Mouse (Mus musculus) spleen, adult 12 weeks (tissue): ENCODE results near the gene Gucy2c.

ENCODE experiments used
- DNase-seq: peaks from one replicate; pipeline ENCODE4 v3.0.0; 2022; ENCODE audit warnings: low spot score

Gucy2c gene

GRCm38 (mm10) chr6:136781377-136781986 is at the start of gene Gucy2c:
Gucy2c (minus strand) TSS chr6:136781765.
- DNase-seq: no peak

- DNase-seq: no peak
Observed at GRCm38 (mm10) chr6:136828681-136829080, 47.1 kb upstream of the Gucy2c start.

GRCm38 (mm10) chr6:136827881-136828561 is 46.5 kb upstream of the Gucy2c start, which contains the start of gene Wbp11:
Wbp11 (minus strand) TSS chr6:136828233.
- DNase-seq: peak; percentile 90

- no peak for DNase-seq
Observed at GRCm38 (mm10) chr6:136827516-136827880, 45.9 kb upstream of the Gucy2c start, which contains the start of gene BC049715. BC049715 (plus strand) TSS chr6:136827626.

- DNase-seq: no peak
Observed at GRCm38 (mm10) chr6:136827116-136827515, 45.6 kb upstream of the Gucy2c start.

DNA sequence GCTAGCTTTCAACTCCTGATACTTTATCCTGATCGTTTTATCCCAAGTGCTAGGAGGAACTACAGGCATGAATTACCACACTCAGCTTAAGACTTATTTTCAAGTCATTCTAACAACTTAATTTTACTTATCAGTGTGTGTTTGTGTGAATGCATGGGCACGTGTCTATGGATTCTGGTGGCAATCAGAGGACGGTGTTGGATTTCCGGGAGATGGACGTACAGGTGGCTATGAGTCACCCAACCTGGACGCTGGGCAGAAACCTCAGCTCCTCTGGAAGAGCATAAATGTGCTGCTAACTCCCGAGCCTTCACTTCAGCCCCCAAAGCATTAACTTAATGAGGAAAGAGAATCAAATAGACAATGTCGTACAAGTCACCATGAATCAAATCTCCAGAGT is 43.4 kb upstream of the Gucy2c start:
- no peak for DNase-seq

DNA sequence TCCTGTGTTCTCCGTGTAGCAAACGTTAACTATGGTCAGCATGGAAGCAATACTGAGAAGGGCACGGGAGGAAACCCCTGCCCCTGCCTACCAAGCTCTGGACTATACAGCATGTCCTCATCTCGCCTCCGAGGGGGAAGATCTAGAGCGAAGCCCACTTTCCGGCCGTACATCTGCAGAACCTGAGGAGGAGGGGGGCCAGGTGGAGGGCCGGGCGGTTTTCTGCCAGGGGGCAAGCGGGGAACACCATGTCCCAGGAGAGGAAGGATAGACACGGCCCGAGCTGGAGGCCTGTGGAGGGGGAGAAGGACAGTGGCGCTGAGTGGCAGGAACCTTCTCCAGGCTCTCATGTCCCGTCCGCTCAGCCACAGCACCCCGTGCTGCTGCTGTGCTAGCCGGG is 39.5 kb upstream of the Gucy2c start:
- DNase-seq: no peak

GRCm38 (mm10) chr6:136820381-136820780 is 38.8 kb upstream of the Gucy2c start:
- no peak for DNase-seq

DNA sequence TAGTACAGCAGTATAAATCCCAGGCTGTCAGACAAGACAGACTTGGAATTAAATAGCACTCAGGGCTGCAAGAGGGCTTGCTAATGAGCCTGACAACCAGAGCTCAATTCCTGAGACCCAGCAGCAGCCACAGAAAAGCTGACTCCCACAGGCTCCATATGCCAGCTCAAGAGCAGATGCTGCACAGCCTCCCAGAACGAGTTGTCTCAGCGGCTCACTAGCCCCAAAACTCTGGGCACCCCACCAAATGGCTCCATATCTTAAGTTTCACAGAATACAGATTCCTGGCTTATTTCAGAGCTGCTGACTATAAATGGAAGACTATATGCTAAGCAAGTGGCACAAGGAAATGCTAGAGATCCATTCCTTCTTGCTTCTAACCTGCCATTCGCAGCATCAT is 36.0 kb upstream of the Gucy2c start:
- DNase-seq: no peak

DNA sequence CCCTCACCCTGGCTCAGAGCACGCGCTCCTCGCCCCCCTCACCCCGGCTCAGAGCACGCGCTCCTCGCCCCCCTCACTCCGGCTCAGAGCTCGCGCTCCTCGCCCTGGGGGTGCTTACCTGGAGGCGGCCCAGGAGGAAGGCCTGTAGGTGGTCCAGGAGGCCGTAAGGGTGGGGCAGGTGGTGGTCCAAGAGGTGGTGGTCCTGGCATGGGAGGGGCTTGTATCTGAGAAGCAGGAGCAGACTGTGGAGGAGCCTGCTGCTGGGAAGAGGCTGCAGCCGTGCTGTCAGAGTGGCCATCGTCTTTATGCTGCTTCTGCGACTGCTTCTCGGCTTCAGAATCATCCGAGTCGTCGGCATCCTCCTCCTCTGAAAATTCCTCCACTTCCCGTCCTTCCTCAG is 35.3 kb upstream of the Gucy2c start:
- no peak for DNase-seq

GRCm38 (mm10) chr6:136815381-136815780 is 33.8 kb upstream of the Gucy2c start:
- no peak for DNase-seq

- DNase-seq: no peak
Observed at GRCm38 (mm10) chr6:136813117-136813516, 31.6 kb upstream of the Gucy2c start.

- DNase-seq: no peak
Observed at GRCm38 (mm10) chr6:136811196-136811595, 29.6 kb upstream of the Gucy2c start.

- no peak for DNase-seq
Observed at GRCm38 (mm10) chr6:136809673-136810072, 28.1 kb upstream of the Gucy2c start.

- peak; percentile 38 for DNase-seq
Observed at GRCm38 (mm10) chr6:136809077-136809476, 27.5 kb upstream of the Gucy2c start.

DNA sequence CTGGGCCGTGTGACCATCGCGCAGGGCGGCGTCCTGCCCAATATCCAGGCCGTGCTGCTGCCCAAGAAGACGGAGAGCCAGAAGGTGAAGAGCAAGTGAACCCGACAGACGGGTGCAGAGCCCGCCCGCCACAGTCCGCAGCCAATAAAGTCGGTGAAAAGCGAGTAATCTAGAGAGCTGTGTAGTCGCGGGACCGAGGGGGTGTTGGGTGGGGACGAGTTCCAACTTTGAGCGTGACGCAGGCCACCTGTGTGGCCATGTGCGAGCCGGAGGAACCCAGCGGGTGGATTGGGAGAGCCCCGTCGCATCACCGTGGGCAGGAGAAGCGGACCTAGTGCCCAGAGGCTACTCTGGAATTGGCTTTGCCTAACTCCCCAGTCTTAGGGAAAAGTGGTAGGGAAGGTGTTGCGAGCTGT is 27.1 kb upstream of the Gucy2c start:
- peak; percentile 49 for DNase-seq

GRCm38 (mm10) chr6:136808014-136808417 is 26.5 kb upstream of the Gucy2c start, which contains the start of gene H2afj:
H2afj (plus strand) TSS chr6:136808244.
- peak; percentile 97 for DNase-seq

GRCm38 (mm10) chr6:136807395-136808013 is 25.9 kb upstream of the Gucy2c start:
- DNase-seq: no peak

- no peak for DNase-seq
Observed at GRCm38 (mm10) chr6:136806819-136807218, 25.3 kb upstream of the Gucy2c start.

DNA sequence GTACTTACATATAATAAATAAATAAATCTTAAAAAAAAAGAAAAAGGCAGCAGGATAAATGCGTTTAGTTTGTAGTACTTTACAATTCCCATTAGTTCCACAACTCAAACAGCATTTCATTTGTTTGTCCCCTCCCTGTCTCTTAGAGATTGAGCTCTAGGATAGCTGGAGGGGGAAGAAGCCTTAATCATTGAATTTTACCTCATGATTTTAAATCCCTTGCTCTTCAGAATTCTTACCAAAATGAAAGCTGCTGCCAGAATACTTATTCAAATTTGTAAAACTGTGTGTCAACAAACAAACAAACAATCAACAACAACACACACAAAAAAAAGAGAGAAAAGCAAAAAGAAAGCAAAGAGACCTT is 23.8 kb upstream of the Gucy2c start:
- no peak for DNase-seq

GRCm38 (mm10) chr6:136804705-136805408 is 23.3 kb upstream of the Gucy2c start:
- no peak for DNase-seq

- peak; percentile 93 for DNase-seq
Observed at GRCm38 (mm10) chr6:136803739-136804633, 22.4 kb upstream of the Gucy2c start, which contains the start of gene Hist4h4. Hist4h4 (minus strand) TSS chr6:136804415.
